Mouse (Mus musculus) naive thymus-derived CD4-positive, alpha-beta T cell, adult 2 months (primary cell): ENCODE measurements around the gene Cryzl2.

Experiments used
- DNase-seq: peaks from one replicate; pipeline ENCODE4 v3.0.0-alpha.2; 2011; ENCODE audit warnings: low read depth

The Cryzl2 gene

GRCm38 (mm10) chr1:157476231-157476630, 17.9 kb downstream of the Cryzl2 start:
- no peak for DNase-seq

- DNase-seq = no peak
These were observed 21.7 kb downstream of the Cryzl2 start for GRCm38 (mm10) chr1:157480090-157480489.

DNA sequence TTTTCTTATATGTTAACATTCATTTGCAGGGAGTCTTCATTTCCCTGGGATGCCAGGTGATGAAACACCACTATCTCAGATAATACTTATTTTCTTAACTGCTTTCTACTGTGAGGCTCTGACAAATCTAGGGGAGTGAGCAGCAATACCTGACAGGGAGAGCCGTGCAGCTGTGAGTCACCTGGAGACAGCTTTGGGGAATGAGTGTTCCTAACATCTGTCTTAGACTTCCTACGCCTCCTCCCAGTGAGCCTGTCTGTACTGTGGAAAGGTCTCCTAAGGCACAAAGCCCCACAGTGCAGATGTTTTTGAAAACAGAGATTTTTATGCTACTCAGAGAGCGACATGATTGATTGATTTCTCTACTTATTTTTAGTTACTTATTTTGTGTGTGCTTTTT, 22.5 kb downstream of the Cryzl2 start:
- DNase-seq = no peak

- no peak for DNase-seq
These were observed 23.3 kb downstream of the Cryzl2 start for GRCm38 (mm10) chr1:157481666-157482065.

DNA sequence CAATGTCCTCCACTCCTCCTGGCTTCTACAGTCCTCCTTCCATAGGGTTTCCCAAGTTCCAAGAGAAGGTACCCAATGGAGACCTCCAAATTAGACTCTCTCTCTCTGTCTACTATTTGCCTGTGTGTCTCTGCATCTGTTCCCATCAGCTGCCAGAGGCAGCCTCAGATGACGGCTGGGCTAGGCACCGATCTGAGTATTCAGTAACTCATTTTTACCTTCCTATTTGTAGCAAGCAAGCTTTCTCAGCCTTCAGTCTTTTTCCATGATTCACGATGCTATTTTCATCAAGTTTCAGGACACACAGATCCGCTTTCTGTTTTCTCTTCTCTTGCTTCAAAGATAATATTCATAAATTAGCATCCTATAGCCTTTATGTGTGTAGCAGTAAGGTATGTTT, 25.8 kb downstream of the Cryzl2 start:
- DNase-seq = no peak

DNA sequence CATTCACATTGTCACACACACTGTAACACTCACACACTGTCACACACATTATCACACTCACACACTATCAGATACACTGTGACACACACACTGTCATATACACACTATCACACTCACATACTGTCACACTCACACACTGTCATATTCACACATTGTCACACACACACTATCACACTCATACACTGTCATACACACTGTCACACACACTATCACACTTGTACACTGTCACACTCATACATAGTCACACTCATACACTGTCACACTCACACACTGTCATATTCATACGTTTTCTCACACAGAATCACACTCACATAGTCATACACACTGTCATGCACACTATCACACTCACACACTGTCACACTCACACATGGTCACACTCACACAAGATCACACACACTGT, 42.3 kb downstream of the Cryzl2 start:
- no peak for DNase-seq

GRCm38 (mm10) chr1:157501352-157501945, 43.1 kb downstream of the Cryzl2 start:
- DNase-seq = no peak

DNA sequence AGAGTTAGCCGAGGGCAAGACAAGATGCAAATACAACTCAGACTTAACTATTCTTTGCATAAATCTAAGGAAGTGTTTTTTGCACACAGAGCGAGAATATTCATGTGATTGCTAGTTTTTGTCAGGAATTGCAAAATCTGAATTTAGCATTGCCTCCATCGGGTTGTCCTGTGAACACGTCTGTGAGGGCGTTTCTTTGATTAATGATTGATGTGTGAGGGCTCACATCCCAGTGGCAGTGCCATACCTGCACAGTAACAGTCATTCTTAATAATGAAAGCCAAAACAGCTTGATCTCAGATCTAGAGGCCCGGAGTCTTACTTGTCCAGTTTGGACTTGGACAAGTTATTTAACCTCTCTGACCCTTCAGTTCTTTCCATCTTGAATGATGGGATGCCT, 44.7 kb downstream of the Cryzl2 start:
- no peak for DNase-seq

- DNase-seq = no peak
These were observed 48.1 kb downstream of the Cryzl2 start, which contains the start of gene Sec16b for GRCm38 (mm10) chr1:157506522-157506921. Sec16b (plus strand) TSS chr1:157506728.

DNA sequence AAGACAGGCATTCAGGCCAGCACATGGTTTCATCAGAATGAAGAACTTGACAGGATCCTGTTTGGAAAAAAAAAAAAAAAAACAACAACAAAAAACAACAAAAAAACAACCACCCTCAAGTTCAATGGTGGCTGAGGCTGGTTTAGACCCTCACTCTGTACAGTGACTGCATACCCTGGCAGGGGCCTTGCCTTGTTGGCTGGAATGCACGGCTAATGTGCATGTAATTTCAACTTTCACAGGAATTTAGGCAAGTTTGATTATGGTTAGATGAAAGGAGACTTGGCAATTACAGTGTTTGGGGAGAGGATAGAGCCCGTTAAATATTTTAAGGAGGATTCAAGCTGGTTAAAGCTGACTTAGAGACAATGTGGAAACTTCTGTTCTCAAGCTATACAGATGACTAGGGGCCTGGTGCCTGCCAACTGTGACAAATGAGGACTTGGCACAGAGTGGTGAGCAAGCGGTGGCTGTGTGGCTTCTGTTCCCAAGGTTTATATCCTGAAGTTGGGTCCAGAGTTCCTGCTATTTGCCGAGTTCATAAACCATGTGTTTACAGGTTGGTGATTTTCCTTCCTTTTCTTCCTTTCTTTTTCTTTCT, 48.7 kb downstream of the Cryzl2 start:
- no peak for DNase-seq

DNA sequence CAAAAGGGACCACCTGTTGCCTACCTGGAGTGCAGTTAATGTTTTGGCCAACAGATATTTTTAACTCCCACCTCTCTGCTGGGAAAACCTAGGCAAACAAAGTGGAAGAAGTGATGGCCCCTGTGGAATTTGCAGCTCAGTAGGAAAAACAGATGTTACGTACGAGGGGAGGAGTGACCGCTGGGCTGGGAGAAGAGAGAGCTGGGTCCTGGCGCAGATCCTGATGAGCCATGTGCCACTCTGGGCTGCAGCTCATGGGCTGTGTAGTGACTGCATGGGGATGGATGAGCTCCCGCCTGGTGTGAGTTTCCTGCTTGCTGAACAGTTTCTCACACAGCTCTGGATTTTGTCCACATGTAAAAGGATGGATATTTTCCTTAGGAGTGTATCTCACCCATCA, 49.4 kb downstream of the Cryzl2 start:
- DNase-seq = no peak

DNA sequence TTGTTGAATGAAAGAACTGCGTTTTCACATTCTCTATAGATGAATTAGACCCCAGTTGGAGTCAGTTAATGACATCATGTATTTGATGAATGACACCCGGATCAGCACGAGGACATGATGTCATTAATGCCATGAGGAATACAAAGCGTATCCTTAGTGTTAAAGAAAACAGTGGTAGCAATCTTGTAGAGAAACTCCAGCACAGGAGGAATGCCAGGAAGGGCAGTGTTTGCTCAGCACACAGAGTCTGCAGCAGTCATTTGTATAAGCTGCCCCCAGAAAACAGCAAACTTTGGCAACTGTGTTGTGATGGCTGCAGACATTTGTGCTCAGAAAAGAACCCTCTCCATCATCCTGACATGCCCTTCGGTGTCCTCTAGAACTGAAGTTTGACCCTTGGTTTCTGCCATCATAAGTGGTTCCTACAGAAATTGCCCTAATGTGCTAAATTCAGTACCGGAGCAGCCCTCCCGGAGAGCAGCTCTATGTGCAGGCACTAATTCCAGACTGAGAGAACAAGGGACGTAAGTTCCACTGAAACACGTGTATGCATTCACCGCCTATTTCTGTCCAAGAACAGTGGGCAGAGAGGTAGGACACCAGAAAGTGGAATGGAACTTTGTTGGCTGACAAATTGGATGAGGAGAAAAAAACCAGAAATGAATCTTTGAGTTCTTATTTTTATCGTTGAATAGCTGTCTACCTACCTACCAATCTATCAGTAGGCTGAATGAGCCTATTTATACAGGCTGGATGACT, 54.5 kb downstream of the Cryzl2 start:
- no peak for DNase-seq

GRCm38 (mm10) chr1:157513559-157513958, 55.2 kb downstream of the Cryzl2 start:
- DNase-seq = no peak

- no peak for DNase-seq
These were observed 55.9 kb downstream of the Cryzl2 start for GRCm38 (mm10) chr1:157514298-157514697.

DNA sequence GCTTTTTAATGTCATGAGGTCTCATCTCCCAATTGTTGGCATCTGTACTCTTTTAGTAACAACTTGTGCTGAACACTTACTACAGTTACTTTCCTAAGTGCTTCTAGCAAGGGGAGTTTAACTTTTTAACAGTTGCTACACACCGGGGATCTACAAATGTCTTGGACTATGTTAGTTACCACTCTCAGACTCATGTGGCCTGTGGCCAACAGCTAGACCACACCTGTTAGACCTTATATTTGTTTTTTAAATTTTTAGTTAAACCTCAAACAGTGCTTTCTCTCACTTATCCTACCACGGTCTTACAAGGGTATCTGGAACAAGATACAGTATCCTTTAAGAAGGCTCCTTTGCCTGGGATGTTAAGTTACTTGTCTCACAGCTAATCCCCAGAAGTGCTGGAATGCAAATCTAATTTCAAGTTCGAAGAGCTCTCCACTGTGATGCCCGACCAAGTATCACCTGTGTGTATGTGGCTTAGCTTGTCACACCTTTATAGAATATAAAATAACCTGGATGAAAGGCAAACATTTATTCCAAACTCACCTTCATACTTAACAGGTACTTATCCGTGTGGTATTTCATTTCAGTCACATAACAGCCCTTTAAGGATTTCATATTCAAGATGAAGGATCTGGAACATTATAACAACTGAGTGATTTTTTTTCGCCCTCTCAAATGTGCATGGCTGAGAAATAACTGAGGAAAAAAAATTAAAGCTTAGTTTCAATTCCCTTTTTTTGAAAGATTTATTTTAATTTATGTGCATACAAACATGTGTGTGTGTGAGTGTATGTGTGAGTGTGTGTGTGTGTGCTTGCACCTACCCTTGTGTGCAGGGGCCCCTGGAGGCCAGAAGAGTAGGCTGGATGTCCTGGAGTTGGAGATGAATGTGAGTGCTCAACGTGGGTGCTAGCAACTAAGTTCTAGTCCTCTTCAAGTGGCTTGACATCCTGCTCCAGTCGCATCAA, 58.7 kb downstream of the Cryzl2 start:
- DNase-seq = no peak

DNA sequence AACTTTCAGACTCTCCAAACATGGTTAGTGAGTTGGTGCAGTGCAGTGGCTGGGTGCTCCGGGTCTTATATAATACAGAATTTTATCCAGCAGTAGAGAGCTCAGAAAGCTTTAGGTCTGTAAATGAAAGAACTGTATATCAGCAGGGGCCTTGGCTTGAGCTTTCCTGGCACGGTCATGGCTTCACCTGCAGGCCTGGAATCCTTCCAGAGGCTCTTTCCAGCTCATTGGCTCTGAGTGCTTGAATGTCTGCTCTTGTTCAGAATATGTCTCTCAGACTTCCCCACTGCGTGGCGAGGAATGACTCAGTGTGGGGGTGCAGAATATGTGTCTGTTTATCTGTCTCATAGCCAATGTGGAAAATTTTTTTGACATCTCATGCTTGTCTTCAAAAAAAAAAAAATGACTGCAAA, 59.7 kb downstream of the Cryzl2 start:
- DNase-seq = no peak

DNA sequence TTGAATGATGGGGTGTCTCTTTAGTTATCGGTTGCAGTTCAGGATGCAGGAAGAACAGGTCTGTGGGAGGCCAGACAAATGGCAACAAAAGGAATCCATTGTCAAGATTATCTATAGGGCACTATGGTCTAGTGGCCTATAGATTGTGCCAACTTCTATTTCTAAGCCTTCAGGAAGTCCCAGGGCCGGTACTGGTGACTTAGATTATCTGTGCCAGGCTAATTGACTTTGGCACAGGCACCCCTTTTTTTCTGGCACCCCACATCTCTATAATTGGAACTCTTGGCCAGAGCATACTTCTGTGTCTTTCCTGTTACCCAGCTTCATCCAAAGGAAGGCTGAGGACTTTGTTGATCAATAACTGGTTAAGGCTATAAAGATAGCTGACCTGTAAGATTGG, 61.0 kb downstream of the Cryzl2 start:
- no peak for DNase-seq

DNA sequence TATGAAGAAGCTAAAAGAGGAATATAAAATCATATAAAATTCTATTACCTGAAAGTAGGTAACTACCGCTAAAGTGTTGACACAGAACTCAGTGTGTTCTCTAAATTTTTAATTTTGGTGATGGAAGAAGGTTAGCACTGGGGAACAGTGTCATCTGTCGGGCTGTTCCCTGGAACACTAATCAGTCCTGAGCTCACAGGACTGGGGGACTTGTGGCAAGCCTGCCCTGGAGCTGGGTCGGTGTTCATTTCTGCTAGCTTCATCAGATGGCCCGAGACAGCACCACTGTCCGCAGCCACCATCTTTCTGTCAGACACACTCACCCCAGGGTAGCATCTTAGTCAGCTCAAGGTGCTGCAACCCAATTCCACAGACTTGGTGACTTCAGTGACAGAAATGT, 63.9 kb downstream of the Cryzl2 start:
- DNase-seq = no peak

DNA sequence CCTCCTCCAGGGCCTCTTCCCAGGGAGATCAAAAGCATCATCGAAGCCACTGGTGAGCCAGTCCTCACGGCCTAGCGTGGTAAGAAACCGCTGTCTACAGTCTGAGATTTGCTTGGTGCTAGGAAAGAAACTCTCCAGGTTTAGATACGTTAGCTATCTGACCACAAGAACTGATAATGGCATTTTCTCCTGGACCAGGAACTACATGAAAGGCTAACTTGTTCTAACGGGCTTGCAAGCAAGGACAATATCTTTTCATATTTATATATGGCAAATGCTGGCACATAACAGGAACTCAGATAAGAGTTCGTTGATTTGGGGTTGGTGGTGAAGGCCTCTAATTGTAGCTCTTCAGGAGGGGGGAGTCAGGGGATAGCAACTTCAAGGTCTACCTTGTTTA, 66.4 kb downstream of the Cryzl2 start:
- no peak for DNase-seq

- no peak for DNase-seq
These were observed 67.4 kb downstream of the Cryzl2 start for GRCm38 (mm10) chr1:157525692-157526354.

GRCm38 (mm10) chr1:157526625-157527024, 68.2 kb downstream of the Cryzl2 start:
- DNase-seq = no peak
